ENCODE assay signal across 15 mouse cellular contexts in the genomic region with DNA sequence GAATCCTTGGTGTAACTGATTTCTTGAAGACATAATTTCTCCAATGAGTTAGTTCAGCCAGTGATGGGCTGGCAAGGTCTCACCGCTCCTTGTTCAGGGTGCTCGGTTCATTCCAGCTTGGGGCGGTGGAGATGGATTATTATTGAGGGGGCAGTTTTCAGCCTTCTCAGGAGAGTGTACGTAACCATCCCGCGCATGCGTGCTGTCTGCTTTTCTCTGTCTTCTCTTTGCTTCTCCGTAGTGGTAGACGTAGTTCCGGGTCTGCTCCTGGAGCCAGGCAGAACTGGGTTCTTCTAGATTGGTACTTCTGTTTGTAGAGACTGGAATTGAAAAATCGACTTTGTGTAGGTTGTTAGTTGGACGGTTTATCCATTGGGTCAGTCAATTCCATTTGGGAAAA.
"Had no signal": no experiment of that assay in that cellular context is flagged by ENCODE, and none has a peak within 500 bp of the region (broad histone marks: within the 10 kb centered on the region; RNA-seq: fewer than 3 reads in every experiment).

No protein-coding gene starts in this region.

- H3K4me3 ChIP-seq: megakaryocyte, embryonic 14.5 days; midbrain, embryonic 13.5 days; midbrain, embryonic 15.5 days; neural tube, embryonic 12.5 days; stomach, embryonic 15.5 days had no signal

- DNase-seq: lung, adult 18-20 months; lung, embryonic 14.5 days; lung, postnatal 10 days; right cerebral cortex, postnatal 14 days; thymus, adult 18-20 months; thymus, postnatal 14 days; thymus, postnatal 36 days had no signal

- H3K36me3 ChIP-seq: midbrain, embryonic 13.5 days; midbrain, embryonic 15.5 days; neural tube, embryonic 12.5 days; stomach, embryonic 15.5 days had no signal

- H3K9ac ChIP-seq: lung, embryonic 14.5 days; midbrain, embryonic 13.5 days; midbrain, embryonic 15.5 days; neural tube, embryonic 12.5 days; stomach, embryonic 15.5 days had no signal

- ATAC-seq: midbrain, embryonic 13.5 days; midbrain, embryonic 15.5 days had no signal

- H3K27me3 ChIP-seq: megakaryocyte, embryonic 14.5 days; midbrain, embryonic 13.5 days; midbrain, embryonic 15.5 days; neural tube, embryonic 12.5 days; stomach, embryonic 15.5 days had no signal

- H3K27ac ChIP-seq: macrophage; midbrain, embryonic 15.5 days; neural tube, embryonic 12.5 days; stomach, embryonic 15.5 days; stomach, postnatal 0 days had no signal

- H3K4me2 ChIP-seq: lung, embryonic 14.5 days; midbrain, embryonic 11.5 days; midbrain, embryonic 13.5 days; midbrain, embryonic 15.5 days; neural tube, embryonic 12.5 days; stomach, embryonic 15.5 days had no signal

- H3K9me3 ChIP-seq: megakaryocyte, embryonic 14.5 days; midbrain, embryonic 13.5 days; midbrain, embryonic 15.5 days; neural tube, embryonic 12.5 days; stomach, embryonic 15.5 days had no signal
